Mouse (Mus musculus): ENCODE data around the gene Kcnk2. TPM values are rescaled to one million over a fixed set of nuclear protein-coding genes. Genes with fewer than 3 reads are reported as not detected.

Kcnk2 gene
- polyA plus RNA-seq, 1 experiment: 5.8 TPM

- Histone ChIP-seq H3K36me3 (ENCODE audit: control insufficient read depth, insufficient read depth, low read length) (no peaks in the 10 kb centered on the region), H3K4me1 (ENCODE audit: control insufficient read depth, insufficient read depth, low read length) (no peaks in the 10 kb centered on the region), H3K27me3 (ENCODE audit: control insufficient read depth, insufficient read depth, low read length) (no peaks in the 10 kb centered on the region), H3K27ac (ENCODE audit: control insufficient read depth, insufficient read depth, low read depth, low read length) (no peak overlapping the region), H3K4me3 (ENCODE audit: control insufficient read depth, low read depth, low read length) (no peak overlapping the region)
- TF ChIP-seq CTCF (IDR thresholded peaks at IDR 0.05; ENCODE audit: control insufficient read depth, insufficient read depth, insufficient replicate concordance, low read depth, low read length) (no peak), POLR2A (IDR thresholded peaks at IDR 0.05; ENCODE audit: control insufficient read depth, low read depth, low read length) (no peak)
Observed at GRCm38 (mm10) chr1:189304988-189305522, 97.0 kb downstream of the Kcnk2 start.

- Histone ChIP-seq H3K4me3 (ENCODE audit: control insufficient read depth, low read depth, low read length) (no peak overlapping the region), H3K27ac (ENCODE audit: control insufficient read depth, insufficient read depth, low read depth, low read length) (no peak overlapping the region), H3K4me1 (ENCODE audit: control insufficient read depth, insufficient read depth, low read length) (no peaks in the 10 kb centered on the region), H3K36me3 (ENCODE audit: control insufficient read depth, insufficient read depth, low read length) (no peaks in the 10 kb centered on the region), H3K27me3 (ENCODE audit: control insufficient read depth, insufficient read depth, low read length) (no peaks in the 10 kb centered on the region)
- TF ChIP-seq POLR2A (IDR thresholded peaks at IDR 0.05; ENCODE audit: control insufficient read depth, low read depth, low read length) (no peak), CTCF (IDR thresholded peaks at IDR 0.05; ENCODE audit: control insufficient read depth, insufficient read depth, insufficient replicate concordance, low read depth, low read length) (no peak)
Observed at GRCm38 (mm10) chr1:189303001-189303400, 99.1 kb downstream of the Kcnk2 start.

- TF ChIP-seq POLR2A (IDR thresholded peaks at IDR 0.05; ENCODE audit: control insufficient read depth, low read depth, low read length) (no peak), CTCF (IDR thresholded peaks at IDR 0.05; ENCODE audit: control insufficient read depth, insufficient read depth, insufficient replicate concordance, low read depth, low read length) (no peak)
Observed at GRCm38 (mm10) chr1:189293679-189294406, 108.2 kb downstream of the Kcnk2 start.

GRCm38 (mm10) chr1:189290885-189291284 is 111.2 kb downstream of the Kcnk2 start:
- H3K4me3 ChIP-seq (ENCODE audit: control insufficient read depth, low read depth, low read length): no peak overlapping the region
- H3K4me1 ChIP-seq (ENCODE audit: control insufficient read depth, insufficient read depth, low read length): no peaks in the 10 kb centered on the region
- TF ChIP-seq POLR2A (IDR thresholded peaks at IDR 0.05; ENCODE audit: control insufficient read depth, low read depth, low read length) (no peak), CTCF (IDR thresholded peaks at IDR 0.05; ENCODE audit: control insufficient read depth, insufficient read depth, insufficient replicate concordance, low read depth, low read length) (no peak)
- H3K36me3 ChIP-seq (ENCODE audit: control insufficient read depth, insufficient read depth, low read length): no peaks in the 10 kb centered on the region
- H3K27me3 ChIP-seq (ENCODE audit: control insufficient read depth, insufficient read depth, low read length): no peaks in the 10 kb centered on the region
- H3K27ac ChIP-seq (ENCODE audit: control insufficient read depth, insufficient read depth, low read depth, low read length): no peak overlapping the region

More at GRCm38 (mm10) chr1:189293679-189294406, 108.2 kb downstream of the Kcnk2 start:
- no peak overlapping the region for H3K4me3 ChIP-seq (ENCODE audit: control insufficient read depth, low read depth, low read length)
- H3K36me3 ChIP-seq (ENCODE audit: control insufficient read depth, insufficient read depth, low read length): no peaks in the 10 kb centered on the region
- no peak overlapping the region for H3K27ac ChIP-seq (ENCODE audit: control insufficient read depth, insufficient read depth, low read depth, low read length)
- no peaks in the 10 kb centered on the region for H3K4me1 ChIP-seq (ENCODE audit: control insufficient read depth, insufficient read depth, low read length)
- no peaks in the 10 kb centered on the region for H3K27me3 ChIP-seq (ENCODE audit: control insufficient read depth, insufficient read depth, low read length)

GRCm38 (mm10) chr1:189288948-189289347 is 113.1 kb downstream of the Kcnk2 start:
- TF ChIP-seq CTCF (IDR thresholded peaks at IDR 0.05; ENCODE audit: control insufficient read depth, insufficient read depth, insufficient replicate concordance, low read depth, low read length) (no peak), POLR2A (IDR thresholded peaks at IDR 0.05; ENCODE audit: control insufficient read depth, low read depth, low read length) (no peak)
- no peaks in the 10 kb centered on the region for H3K27me3 ChIP-seq (ENCODE audit: control insufficient read depth, insufficient read depth, low read length)
- no peak overlapping the region for H3K4me3 ChIP-seq (ENCODE audit: control insufficient read depth, low read depth, low read length)
- H3K27ac ChIP-seq (ENCODE audit: control insufficient read depth, insufficient read depth, low read depth, low read length): no peak overlapping the region
- no peaks in the 10 kb centered on the region for H3K4me1 ChIP-seq (ENCODE audit: control insufficient read depth, insufficient read depth, low read length)
- H3K36me3 ChIP-seq (ENCODE audit: control insufficient read depth, insufficient read depth, low read length): no peaks in the 10 kb centered on the region

- no peak overlapping the region for H3K27ac ChIP-seq (ENCODE audit: control insufficient read depth, insufficient read depth, low read depth, low read length)
- no peaks in the 10 kb centered on the region for H3K4me1 ChIP-seq (ENCODE audit: control insufficient read depth, insufficient read depth, low read length)
- TF ChIP-seq CTCF (IDR thresholded peaks at IDR 0.05; ENCODE audit: control insufficient read depth, insufficient read depth, insufficient replicate concordance, low read depth, low read length) (no peak), POLR2A (IDR thresholded peaks at IDR 0.05; ENCODE audit: control insufficient read depth, low read depth, low read length) (no peak)
- H3K36me3 ChIP-seq (ENCODE audit: control insufficient read depth, insufficient read depth, low read length): no peaks in the 10 kb centered on the region
- H3K4me3 ChIP-seq (ENCODE audit: control insufficient read depth, low read depth, low read length): no peak overlapping the region
- no peaks in the 10 kb centered on the region for H3K27me3 ChIP-seq (ENCODE audit: control insufficient read depth, insufficient read depth, low read length)
Observed at GRCm38 (mm10) chr1:189272281-189272680, 129.8 kb downstream of the Kcnk2 start.

- TF ChIP-seq CTCF (IDR thresholded peaks at IDR 0.05; ENCODE audit: control insufficient read depth, insufficient read depth, insufficient replicate concordance, low read depth, low read length): no peak
- no peak for TF ChIP-seq POLR2A (IDR thresholded peaks at IDR 0.05; ENCODE audit: control insufficient read depth, low read depth, low read length)
- Histone ChIP-seq H3K27ac (ENCODE audit: control insufficient read depth, insufficient read depth, low read depth, low read length) (no peak overlapping the region), H3K4me3 (ENCODE audit: control insufficient read depth, low read depth, low read length) (no peak overlapping the region), H3K27me3 (ENCODE audit: control insufficient read depth, insufficient read depth, low read length) (no peaks in the 10 kb centered on the region), H3K36me3 (ENCODE audit: control insufficient read depth, insufficient read depth, low read length) (no peaks in the 10 kb centered on the region), H3K4me1 (ENCODE audit: control insufficient read depth, insufficient read depth, low read length) (no peaks in the 10 kb centered on the region)
Observed at GRCm38 (mm10) chr1:189253631-189254030, 148.4 kb downstream of the Kcnk2 start.
